Mouse (Mus musculus): ENCODE measurements at regions not wholly inside any gene's neighbourhood (a gene's known extent, or its start where the extent isn't known, plus 50 kb on each side); places are given as distances from the start of the nearest gene placed in this dataset.

- Histone ChIP-seq H3K9ac (ENCODE audit: low read depth, poor library complexity, severe bottlenecking) (no peak overlapping the region), H3K27me3 (ENCODE audit: control insufficient read depth, insufficient read depth, low read length, poor library complexity, severe bottlenecking) (no peaks in the 10 kb centered on the region), H3K27ac (ENCODE audit: insufficient read depth, low read length) (no peak overlapping the region), H3K36me3 (ENCODE audit: control insufficient read depth, insufficient read depth, low read length, poor library complexity, severe bottlenecking) (no peaks in the 10 kb centered on the region), H3K4me3 (ENCODE audit: low read depth, low read length) (no peak overlapping the region), H3K4me1 (ENCODE audit: control insufficient read depth, insufficient read depth, low read length) (no peaks in the 10 kb centered on the region), H3K9me3 (replicated peaks; ENCODE audit: control insufficient read depth, insufficient read depth, low read length, poor library complexity, severe bottlenecking) (no peaks in the 10 kb centered on the region)
- no peak for TF ChIP-seq POLR2A (IDR thresholded peaks at IDR 0.05; ENCODE audit: insufficient read depth, low read length)
Observed at GRCm38 (mm10) chrX:167050066-167050465, 159.0 kb downstream of the Tmsb4x start.

DNA sequence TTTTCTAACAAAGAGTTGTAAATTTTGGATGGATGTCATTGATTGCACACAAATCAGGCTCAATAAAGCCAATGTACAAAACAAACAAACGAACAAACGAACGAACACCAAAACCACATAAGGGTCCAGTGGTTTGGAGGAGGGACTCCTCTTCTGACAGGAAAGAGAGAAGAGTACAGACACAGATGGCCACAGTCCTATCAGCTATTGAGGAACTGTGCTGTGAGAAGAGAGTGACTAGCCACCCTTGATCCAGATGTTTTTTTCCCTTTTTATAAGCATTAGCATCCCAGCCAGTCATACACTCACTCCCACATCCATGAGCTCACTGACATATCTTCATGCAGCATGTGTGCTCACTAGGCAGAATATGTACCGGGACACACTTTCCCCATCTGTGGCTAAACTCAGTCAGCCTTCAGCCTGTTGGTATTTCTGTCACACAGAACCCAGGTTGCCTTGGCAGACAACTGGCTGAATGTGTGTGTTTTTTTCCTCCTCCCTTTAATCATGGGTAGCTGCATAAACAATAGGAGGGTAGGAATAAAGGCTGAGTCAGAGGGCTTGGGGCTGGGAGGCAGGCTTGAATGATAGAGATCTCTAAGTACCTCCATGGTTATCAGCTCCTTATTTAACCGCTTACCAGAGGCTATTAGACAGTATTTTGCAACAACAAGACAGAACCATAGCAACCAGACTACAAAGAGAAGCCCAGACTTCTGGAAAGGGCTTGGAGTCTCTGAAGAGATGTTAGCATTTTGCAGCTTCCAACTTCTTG is 159.7 kb downstream of the Tmsb4x start:
- Histone ChIP-seq H3K4me1 (ENCODE audit: control insufficient read depth, insufficient read depth, low read length) (no peaks in the 10 kb centered on the region), H3K9me3 (replicated peaks; ENCODE audit: control insufficient read depth, insufficient read depth, low read length, poor library complexity, severe bottlenecking) (no peaks in the 10 kb centered on the region), H3K36me3 (ENCODE audit: control insufficient read depth, insufficient read depth, low read length, poor library complexity, severe bottlenecking) (no peaks in the 10 kb centered on the region), H3K27me3 (ENCODE audit: control insufficient read depth, insufficient read depth, low read length, poor library complexity, severe bottlenecking) (no peaks in the 10 kb centered on the region), H3K4me3 (ENCODE audit: low read depth, low read length) (no peak overlapping the region), H3K9ac (ENCODE audit: low read depth, poor library complexity, severe bottlenecking) (no peak overlapping the region), H3K27ac (ENCODE audit: insufficient read depth, low read length) (no peak overlapping the region)
- TF ChIP-seq CTCF (IDR thresholded peaks at IDR 0.05; ENCODE audit: low read depth, low read length) (no peak), POLR2A (IDR thresholded peaks at IDR 0.05; ENCODE audit: insufficient read depth, low read length) (no peak), EP300 (IDR thresholded peaks at IDR 0.05; ENCODE audit: insufficient read depth, low read depth, low read length) (no peak)

GRCm38 (mm10) chrX:167037971-167038370 is 171.1 kb downstream of the Tmsb4x start:
- Histone ChIP-seq H3K9ac (ENCODE audit: low read depth, poor library complexity, severe bottlenecking) (no peak overlapping the region), H3K27me3 (ENCODE audit: control insufficient read depth, insufficient read depth, low read length, poor library complexity, severe bottlenecking) (no peaks in the 10 kb centered on the region), H3K4me3 (ENCODE audit: low read depth, low read length) (no peak overlapping the region), H3K9me3 (replicated peaks; ENCODE audit: control insufficient read depth, insufficient read depth, low read length, poor library complexity, severe bottlenecking) (no peaks in the 10 kb centered on the region), H3K27ac (ENCODE audit: insufficient read depth, low read length) (no peak overlapping the region), H3K4me1 (ENCODE audit: control insufficient read depth, insufficient read depth, low read length) (no peaks in the 10 kb centered on the region), H3K36me3 (ENCODE audit: control insufficient read depth, insufficient read depth, low read length, poor library complexity, severe bottlenecking) (no peaks in the 10 kb centered on the region)
- TF ChIP-seq EP300 (IDR thresholded peaks at IDR 0.05; ENCODE audit: insufficient read depth, low read depth, low read length) (no peak), POLR2A (IDR thresholded peaks at IDR 0.05; ENCODE audit: insufficient read depth, low read length) (no peak), CTCF (IDR thresholded peaks at IDR 0.05; ENCODE audit: low read depth, low read length) (no peak)

DNA sequence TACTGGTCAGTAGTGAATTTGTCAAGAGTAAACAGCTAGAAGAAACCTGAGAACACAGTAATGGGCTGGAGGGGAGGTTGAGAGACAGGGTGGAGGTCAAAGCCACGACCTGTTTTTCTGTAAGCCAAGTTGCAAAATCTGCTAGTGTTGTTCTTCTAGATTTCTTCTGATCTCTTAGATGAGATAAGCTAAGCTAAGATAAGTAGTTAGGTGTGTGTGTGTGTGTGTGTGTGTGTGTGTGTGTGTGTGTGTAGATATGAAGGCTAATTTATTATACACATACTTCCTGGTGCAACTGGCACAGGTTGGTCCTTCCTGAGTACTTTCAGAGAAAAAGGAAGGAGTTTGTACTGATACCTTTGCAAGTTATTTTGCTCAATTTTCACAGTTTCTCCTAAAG is 172.8 kb downstream of the Tmsb4x start:
- H3K27ac ChIP-seq (ENCODE audit: insufficient read depth, low read length), result no peak overlapping the region
- no peak overlapping the region for H3K9ac ChIP-seq (ENCODE audit: low read depth, poor library complexity, severe bottlenecking)
- H3K27me3 ChIP-seq (ENCODE audit: control insufficient read depth, insufficient read depth, low read length, poor library complexity, severe bottlenecking), result no peaks in the 10 kb centered on the region
- H3K9me3 ChIP-seq (replicated peaks; ENCODE audit: control insufficient read depth, insufficient read depth, low read length, poor library complexity, severe bottlenecking), result no peaks in the 10 kb centered on the region
- H3K36me3 ChIP-seq (ENCODE audit: control insufficient read depth, insufficient read depth, low read length, poor library complexity, severe bottlenecking), result no peaks in the 10 kb centered on the region
- TF ChIP-seq EP300 (IDR thresholded peaks at IDR 0.05; ENCODE audit: insufficient read depth, low read depth, low read length), result no peak
- TF ChIP-seq POLR2A (IDR thresholded peaks at IDR 0.05; ENCODE audit: insufficient read depth, low read length), result no peak
- no peak for TF ChIP-seq CTCF (IDR thresholded peaks at IDR 0.05; ENCODE audit: low read depth, low read length)
- H3K4me1 ChIP-seq (ENCODE audit: control insufficient read depth, insufficient read depth, low read length), result no peaks in the 10 kb centered on the region
- no peak overlapping the region for H3K4me3 ChIP-seq (ENCODE audit: low read depth, low read length)

- Histone ChIP-seq H3K36me3 (ENCODE audit: control insufficient read depth, insufficient read depth, low read length, poor library complexity, severe bottlenecking) (no peaks in the 10 kb centered on the region), H3K4me3 (ENCODE audit: low read depth, low read length) (no peak overlapping the region), H3K27ac (ENCODE audit: insufficient read depth, low read length) (no peak overlapping the region), H3K9me3 (replicated peaks; ENCODE audit: control insufficient read depth, insufficient read depth, low read length, poor library complexity, severe bottlenecking) (no peaks in the 10 kb centered on the region), H3K4me1 (ENCODE audit: control insufficient read depth, insufficient read depth, low read length) (no peaks in the 10 kb centered on the region), H3K9ac (ENCODE audit: low read depth, poor library complexity, severe bottlenecking) (no peak overlapping the region), H3K27me3 (ENCODE audit: control insufficient read depth, insufficient read depth, low read length, poor library complexity, severe bottlenecking) (no peaks in the 10 kb centered on the region)
- TF ChIP-seq POLR2A (IDR thresholded peaks at IDR 0.05; ENCODE audit: insufficient read depth, low read length), result no peak
- TF ChIP-seq CTCF (IDR thresholded peaks at IDR 0.05; ENCODE audit: low read depth, low read length), result no peak
- TF ChIP-seq EP300 (IDR thresholded peaks at IDR 0.05; ENCODE audit: insufficient read depth, low read depth, low read length), result no peak
Observed at GRCm38 (mm10) chrX:167035639-167036038, 173.5 kb downstream of the Tmsb4x start.

DNA sequence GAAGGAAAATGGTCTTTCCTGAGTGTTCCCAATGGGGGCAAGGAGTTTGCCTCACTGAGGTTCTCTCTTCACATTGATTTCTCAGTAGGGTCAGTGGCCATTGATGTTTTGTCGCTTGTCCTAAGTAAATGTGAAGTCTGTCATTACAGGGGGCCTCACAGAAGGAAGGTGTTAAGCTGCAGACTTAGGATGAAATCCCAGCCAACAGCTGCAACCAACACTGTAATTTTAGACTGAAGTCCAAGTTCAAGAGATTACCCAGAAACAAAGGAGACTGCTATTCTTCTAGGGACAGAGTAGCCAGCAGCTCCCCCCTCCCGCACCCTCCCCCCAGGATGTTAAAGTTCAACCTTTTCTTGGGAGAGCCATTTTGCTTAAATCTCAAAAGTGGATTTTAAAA is 176.0 kb downstream of the Tmsb4x start:
- no peak for TF ChIP-seq EP300 (IDR thresholded peaks at IDR 0.05; ENCODE audit: insufficient read depth, low read depth, low read length)
- no peak for TF ChIP-seq CTCF (IDR thresholded peaks at IDR 0.05; ENCODE audit: low read depth, low read length)
- no peak for TF ChIP-seq POLR2A (IDR thresholded peaks at IDR 0.05; ENCODE audit: insufficient read depth, low read length)
- H3K9me3 ChIP-seq (replicated peaks; ENCODE audit: control insufficient read depth, insufficient read depth, low read length, poor library complexity, severe bottlenecking), result no peaks in the 10 kb centered on the region
- no peaks in the 10 kb centered on the region for H3K27me3 ChIP-seq (ENCODE audit: control insufficient read depth, insufficient read depth, low read length, poor library complexity, severe bottlenecking)

More for the DNA sequence above, 176.0 kb downstream of the Tmsb4x start:
- Histone ChIP-seq H3K27ac (ENCODE audit: insufficient read depth, low read length) (no peak overlapping the region), H3K36me3 (ENCODE audit: control insufficient read depth, insufficient read depth, low read length, poor library complexity, severe bottlenecking) (no peaks in the 10 kb centered on the region), H3K4me1 (ENCODE audit: control insufficient read depth, insufficient read depth, low read length) (no peaks in the 10 kb centered on the region), H3K4me3 (ENCODE audit: low read depth, low read length) (no peak overlapping the region), H3K9ac (ENCODE audit: low read depth, poor library complexity, severe bottlenecking) (no peak overlapping the region)
